Mouse (Mus musculus) liver, adult 2 months (tissue): ENCODE measurements at regions not wholly inside any gene's neighbourhood (a gene's known extent, or its start where the extent isn't known, plus 50 kb on each side); places are given as distances from the start of the nearest gene placed in this dataset.

Experiments used
- DNase-seq: peaks from one replicate; pipeline ENCODE4 v3.0.0-alpha.2; 2011; ENCODE audit warnings: low read depth, low spot score; ENCODE audit errors: extremely low read depth
- H3K27ac ChIP-seq: fragments of 200-500 bp; replicated peaks from 2 replicates; pipeline ENCODE4 v1.5.1; 2012; ENCODE audit warnings: low read depth, mild to moderate bottlenecking, control low read depth, inconsistent platforms, low read length; ENCODE audit not compliant: insufficient read depth
- H3K27me3 ChIP-seq: fragments of 200-500 bp; 2 replicates; pipeline ENCODE4 v1.6.1; 2012; ENCODE audit warnings: mild to moderate bottlenecking, moderate library complexity, low read length, inconsistent platforms; ENCODE audit not compliant: control insufficient read depth, insufficient read depth
- H3K36me3 ChIP-seq: fragments of 200-500 bp; 2 replicates; pipeline ENCODE4 v1.6.1; 2012; ENCODE audit warnings: low read length, inconsistent platforms; ENCODE audit not compliant: control insufficient read depth, insufficient read depth
- H3K4me1 ChIP-seq: fragments of 200-500 bp; 2 replicates; pipeline ENCODE4 v1.6.1; 2011; ENCODE audit warnings: low read length; ENCODE audit not compliant: control insufficient read depth, insufficient read depth
- H3K4me3 ChIP-seq: fragments of 200-500 bp; 2 replicates; pipeline ENCODE4 v1.5.1; 2011; ENCODE audit warnings: low read depth, mild to moderate bottlenecking, control low read depth, low read length, moderate library complexity; ENCODE audit not compliant: insufficient read depth
- H3K79me2 ChIP-seq: fragments of 200-500 bp; 2 replicates; pipeline ENCODE4 v1.6.1; 2012; ENCODE audit warnings: inconsistent platforms, mild to moderate bottlenecking, low read length, moderate library complexity; ENCODE audit not compliant: control insufficient read depth, insufficient read depth
- H3K9ac ChIP-seq: fragments of 200-500 bp; 2 replicates; pipeline ENCODE4 v1.6.1; 2012; ENCODE audit warnings: low read depth, mild to moderate bottlenecking, control low read depth, inconsistent platforms, low read length
- CTCF ChIP-seq: fragments of 200-500 bp; IDR thresholded peaks from 2 replicates; pipeline ENCODE4 v1.5.1; 2011; ENCODE audit warnings: low read depth, low read length, control low read depth
- POLR2A ChIP-seq: fragments of 200-500 bp; IDR thresholded peaks from 2 replicates; pipeline ENCODE4 v1.6.1; 2011; ENCODE audit warnings: low read length, control low read depth; ENCODE audit not compliant: insufficient read depth; ENCODE audit errors: extremely low read depth
- WGBS: fragments of 180-500 bp; shearing (Covaris S2); methylation state at CpG from one replicate; pipeline ENCODE4 v1.1.7; 2018; 5-methylcytosine and 5-hydroxymethylcytosine counted together

GRCm38 (mm10) chr12:30510861-30511260 lies 73.4 kb upstream of the Tmem18 start:
- H3K27me3 ChIP-seq, result no peaks in the 10 kb centered on the region
- no peaks in the 10 kb centered on the region for H3K36me3 ChIP-seq
- H3K9ac ChIP-seq, result no peak overlapping the region
- no peaks in the 10 kb centered on the region for H3K79me2 ChIP-seq
- H3K27ac ChIP-seq, result no peak overlapping the region
- no peaks in the 10 kb centered on the region for H3K4me1 ChIP-seq
- H3K4me3 ChIP-seq, result no peak overlapping the region
- no peak for DNase-seq
- 84% methylated on average over 6 of the region's 6 CpGs for WGBS
- TF ChIP-seq CTCF (no peak), POLR2A (no peak)

- no peak for TF ChIP-seq CTCF
- TF ChIP-seq POLR2A, result no peak
- H3K9ac ChIP-seq, result no peak overlapping the region
- no peak overlapping the region for H3K4me3 ChIP-seq
- H3K4me1 ChIP-seq, result no peaks in the 10 kb centered on the region
- WGBS, result 80% methylated on average over 5 of the region's 5 CpGs
- no peaks in the 10 kb centered on the region for H3K36me3 ChIP-seq
- H3K79me2 ChIP-seq, result no peaks in the 10 kb centered on the region
- no peak for DNase-seq
- H3K27me3 ChIP-seq, result no peaks in the 10 kb centered on the region
- H3K27ac ChIP-seq, result no peak overlapping the region
Measured at GRCm38 (mm10) chr12:30483370-30483769, 100.9 kb upstream of the Tmem18 start.

- Histone ChIP-seq H3K27ac (no peak overlapping the region), H3K4me1 (no peaks in the 10 kb centered on the region), H3K36me3 (no peaks in the 10 kb centered on the region), H3K4me3 (no peak overlapping the region), H3K9ac (no peak overlapping the region), H3K79me2 (no peaks in the 10 kb centered on the region), H3K27me3 (no peaks in the 10 kb centered on the region)
- TF ChIP-seq CTCF (no peak), POLR2A (no peak)
- DNase-seq, result no peak
- 49% methylated on average over 4 of the region's 4 CpGs for WGBS
Measured at GRCm38 (mm10) chr12:30473473-30473815, 100.3 kb upstream of the Sntg2 start.

DNA sequence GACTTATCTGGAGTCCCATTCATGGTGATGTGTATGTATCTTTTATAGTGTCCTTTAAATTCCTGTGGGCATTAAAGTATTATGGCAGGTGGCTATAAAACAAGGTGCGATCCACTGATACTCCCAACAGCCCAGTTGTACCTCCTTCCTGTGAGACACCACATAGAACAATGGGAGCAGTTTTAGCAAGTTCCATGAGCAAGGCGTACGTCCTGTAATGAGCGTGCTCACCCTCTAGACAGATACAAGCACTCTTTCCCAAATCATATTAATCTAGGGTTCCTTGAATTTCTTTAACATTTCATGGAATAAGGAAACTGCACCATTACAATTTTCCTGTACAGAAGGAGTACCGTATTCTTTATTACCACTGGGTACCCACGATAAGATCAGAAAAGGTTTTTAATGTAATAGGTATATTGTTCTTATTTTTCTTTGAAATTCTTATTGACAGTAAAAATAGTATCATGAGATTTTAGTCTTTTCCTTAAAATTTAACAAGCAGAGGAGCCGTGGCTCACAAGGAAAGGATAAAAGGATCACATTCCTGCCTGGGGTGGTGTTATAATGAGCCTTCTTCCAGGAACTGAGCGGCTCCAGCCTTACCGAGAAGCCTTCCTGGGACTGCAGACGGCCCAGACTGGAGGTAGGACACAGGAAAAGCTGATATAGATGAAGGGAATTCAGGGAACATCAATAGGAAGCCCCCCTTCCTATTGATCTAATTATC lies 99.7 kb upstream of the Sntg2 start:
- no peak for DNase-seq
- Histone ChIP-seq H3K4me3 (no peak overlapping the region), H3K4me1 (no peaks in the 10 kb centered on the region), H3K36me3 (no peaks in the 10 kb centered on the region), H3K9ac (no peak overlapping the region), H3K27ac (no peak overlapping the region), H3K27me3 (no peaks in the 10 kb centered on the region), H3K79me2 (no peaks in the 10 kb centered on the region)
- TF ChIP-seq POLR2A (no peak), CTCF (no peak)
- WGBS, result 74% methylated on average over 10 of the region's 10 CpGs

- no peak overlapping the region for H3K9ac ChIP-seq
- no peak for TF ChIP-seq CTCF
- no peak for TF ChIP-seq POLR2A
- 0 out of 2 replicates have a peak, but pooled peaks cover 2% of the 10 kb centered on the region for H3K27me3 ChIP-seq
- 72% methylated on average over 7 of the region's 7 CpGs for WGBS
- no peaks in the 10 kb centered on the region for H3K79me2 ChIP-seq
- no peaks in the 10 kb centered on the region for H3K4me1 ChIP-seq
- H3K36me3 ChIP-seq, result no peaks in the 10 kb centered on the region
- DNase-seq, result no peak
- no peak overlapping the region for H3K4me3 ChIP-seq
- no peak overlapping the region for H3K27ac ChIP-seq
Measured at GRCm38 (mm10) chr12:30467186-30467585, 94.0 kb upstream of the Sntg2 start.

- TF ChIP-seq CTCF (no peak), POLR2A (no peak)
- no peaks in the 10 kb centered on the region for H3K4me1 ChIP-seq
Measured at GRCm38 (mm10) chr12:30450614-30451013, 77.4 kb upstream of the Sntg2 start.

More at GRCm38 (mm10) chr12:30450614-30451013, 77.4 kb upstream of the Sntg2 start:
- no peak overlapping the region for H3K27ac ChIP-seq
- H3K79me2 ChIP-seq, result no peaks in the 10 kb centered on the region
- DNase-seq, result no peak
- H3K4me3 ChIP-seq, result no peak overlapping the region
- H3K9ac ChIP-seq, result no peak overlapping the region
- no peaks in the 10 kb centered on the region for H3K27me3 ChIP-seq
- H3K36me3 ChIP-seq, result no peaks in the 10 kb centered on the region
